Mouse (Mus musculus) kidney, postnatal 36 days (tissue): ENCODE data around the gene Atp5d.
A peak's percentile ranks its signal among the peaks of the same experiment; 100 is the strongest.

Experiments
- DNase-seq, 2 experiments: peaks; one replicate each; pipeline ENCODE4 v3.0.0; 2021 to 2022; ENCODE audit warnings: mixed read lengths in 2 of 2

Atp5d gene

GRCm38 (mm10) chr10:80117736-80118135 lies 20.7 kb upstream of the Atp5d start:
- no peak for DNase-seq

GRCm38 (mm10) chr10:80118552-80118951 lies 19.9 kb upstream of the Atp5d start:
- peak in 1 of 2 experiments; percentile 28 for DNase-seq

- no peak for DNase-seq
Observed at GRCm38 (mm10) chr10:80120146-80120545, 18.3 kb upstream of the Atp5d start.

- DNase-seq: no peak
Observed at GRCm38 (mm10) chr10:80121639-80122038, 16.8 kb upstream of the Atp5d start.

GRCm38 (mm10) chr10:80123932-80124562 lies 14.4 kb upstream of the Atp5d start:
- no peak for DNase-seq

GRCm38 (mm10) chr10:80127920-80128319 lies 10.5 kb upstream of the Atp5d start:
- no peak for DNase-seq

- no peak for DNase-seq
Observed at GRCm38 (mm10) chr10:80129846-80130245, 8.6 kb upstream of the Atp5d start.

- DNase-seq: peak; percentile 79 to 82
Observed at GRCm38 (mm10) chr10:80130403-80131031, 7.9 kb upstream of the Atp5d start.

GRCm38 (mm10) chr10:80131316-80131951 lies 7.0 kb upstream of the Atp5d start:
- DNase-seq: no peak

- no peak for DNase-seq
Observed at GRCm38 (mm10) chr10:80131952-80132350, 6.5 kb upstream of the Atp5d start.

GRCm38 (mm10) chr10:80133226-80133849 lies 5.1 kb upstream of the Atp5d start:
- DNase-seq: peak in 1 of 2 experiments; percentile 56

GRCm38 (mm10) chr10:80134421-80134820 lies 4.0 kb upstream of the Atp5d start:
- DNase-seq: peak in 1 of 2 experiments; percentile 50

- DNase-seq: no peak
Observed at GRCm38 (mm10) chr10:80135161-80135560, 3.3 kb upstream of the Atp5d start.

GRCm38 (mm10) chr10:80135641-80136040 lies 2.8 kb upstream of the Atp5d start:
- no peak for DNase-seq

GRCm38 (mm10) chr10:80136179-80136951 lies 2.1 kb upstream of the Atp5d start:
- no peak for DNase-seq

GRCm38 (mm10) chr10:80136952-80137625 lies 1.3 kb upstream of the Atp5d start:
- peak in 1 of 2 experiments; percentile 17 for DNase-seq

GRCm38 (mm10) chr10:80137626-80138552 lies 543 bp upstream of the Atp5d start:
- DNase-seq: no peak

- DNase-seq: no peak
Observed at GRCm38 (mm10) chr10:80139439-80139775, 975 bp downstream of the Atp5d start.

GRCm38 (mm10) chr10:80139975-80140665 lies 1.7 kb downstream of the Atp5d start:
- DNase-seq: no peak

GRCm38 (mm10) chr10:80140666-80141035 lies 2.2 kb downstream of the Atp5d start, which contains the start of gene Cbarp:
Cbarp (minus strand) TSS chr10:80140835.
- no peak for DNase-seq

GRCm38 (mm10) chr10:80141243-80141642 lies 2.8 kb downstream of the Atp5d start:
- DNase-seq: peak; percentile 98
